Mouse (Mus musculus) limb, embryonic 12.5 days (tissue): Measurements from ENCODE around the gene Mipol1. TPM values are rescaled to one million over a fixed set of nuclear protein-coding genes. Genes with fewer than 3 reads are reported as not detected.
A peak's percentile ranks its signal among the peaks of the same experiment; 100 is the strongest.

ENCODE experiments used
- ATAC-seq: fragments of 200-750 bp; cut with Nextera tagmentation; 2 replicates; pipeline ENCODE4 v1.8.0; 2017; ENCODE audit warnings: low read depth, moderate TSS enrichment; ENCODE audit not compliant: insufficient number of reproducible peaks, insufficient read depth, low FRiP score, low TSS enrichment
- H3K27ac ChIP-seq: fragments of 300-500 bp; sonication (generic); 2 replicates; pipeline ENCODE4 v1.5.1; 2016; ENCODE audit warnings: mild to moderate bottlenecking, moderate library complexity
- H3K27me3 ChIP-seq: fragments of 300-500 bp; sonication (generic); 2 replicates; pipeline ENCODE4 v1.6.1; 2016; ENCODE audit warnings: mild to moderate bottlenecking, moderate library complexity
- H3K36me3 ChIP-seq: fragments of 300-500 bp; sonication (generic); 2 replicates; pipeline ENCODE4 v1.6.1; 2016; ENCODE audit warnings: mild to moderate bottlenecking, moderate library complexity
- H3K4me1 ChIP-seq: fragments of 300-500 bp; sonication (generic); replicated peaks from 2 replicates; pipeline ENCODE4 v1.6.1; 2016
- H3K4me2 ChIP-seq: fragments of 300-500 bp; sonication (generic); 2 replicates; pipeline ENCODE4 v1.6.1; 2016; ENCODE audit warnings: mild to moderate bottlenecking, moderate library complexity
- H3K4me3 ChIP-seq: fragments of 300-500 bp; sonication (generic); replicated peaks from 2 replicates; pipeline ENCODE4 v1.5.1; 2016; ENCODE audit warnings: mild to moderate bottlenecking
- H3K9ac ChIP-seq: fragments of 300-500 bp; sonication (generic); replicated peaks from 2 replicates; pipeline ENCODE4 v1.6.1; 2016; ENCODE audit warnings: mild to moderate bottlenecking, moderate library complexity
- H3K9me3 ChIP-seq: fragments of 300-500 bp; sonication (generic); 2 replicates; pipeline ENCODE4 v1.6.1; 2016; ENCODE audit warnings: mild to moderate bottlenecking, moderate library complexity
- WGBS: fragments of 180-500 bp; shearing (Covaris S2); methylation state at CpG from one replicate; pipeline ENCODE4 v1.1.7; 2016; 5-methylcytosine and 5-hydroxymethylcytosine counted together
- polyA plus RNA-seq: library from polyadenylated mRNA; unstranded; fragments of >200 nt; fragmentation: Nextera tagmentation; extraction: Ambion mirVana; gene quantifications from 2 replicates; pipeline ENCODE4 v1.2.1, GENCODE M21; 2016

Mipol1 gene
- polyA plus RNA-seq, 1 experiment from 2014 or later, result 8.9 TPM

DNA sequence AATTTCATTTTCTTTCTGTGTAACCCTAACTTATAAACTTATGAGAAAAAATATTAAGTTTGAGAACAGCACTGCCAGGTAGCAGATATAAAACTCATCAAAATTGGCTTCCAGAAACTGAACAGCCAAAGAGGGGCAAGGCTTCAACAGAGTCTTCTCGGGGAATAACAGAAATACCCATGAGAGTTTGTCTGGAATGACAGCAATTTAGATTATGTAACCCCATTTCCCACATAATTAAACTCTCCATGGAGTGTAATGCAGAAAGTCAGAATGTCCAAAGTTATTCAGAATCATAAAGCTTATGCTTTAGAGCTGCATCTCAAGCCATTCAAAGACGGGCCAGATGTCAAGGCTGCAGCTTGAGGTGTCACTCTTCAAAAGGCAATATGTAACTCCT is 251.6 kb downstream of the Mipol1 start:
- Histone ChIP-seq H3K9me3 (no peaks in the 10 kb centered on the region), H3K4me1 (no peaks in the 10 kb centered on the region), H3K4me2 (no peak overlapping the region), H3K36me3 (no peaks in the 10 kb centered on the region), H3K4me3 (no peak overlapping the region), H3K27me3 (no peaks in the 10 kb centered on the region), H3K9ac (no peak overlapping the region), H3K27ac (no peak overlapping the region)
- 79% methylated on average over 2 of the region's 2 CpGs for WGBS
- no peak for ATAC-seq

DNA sequence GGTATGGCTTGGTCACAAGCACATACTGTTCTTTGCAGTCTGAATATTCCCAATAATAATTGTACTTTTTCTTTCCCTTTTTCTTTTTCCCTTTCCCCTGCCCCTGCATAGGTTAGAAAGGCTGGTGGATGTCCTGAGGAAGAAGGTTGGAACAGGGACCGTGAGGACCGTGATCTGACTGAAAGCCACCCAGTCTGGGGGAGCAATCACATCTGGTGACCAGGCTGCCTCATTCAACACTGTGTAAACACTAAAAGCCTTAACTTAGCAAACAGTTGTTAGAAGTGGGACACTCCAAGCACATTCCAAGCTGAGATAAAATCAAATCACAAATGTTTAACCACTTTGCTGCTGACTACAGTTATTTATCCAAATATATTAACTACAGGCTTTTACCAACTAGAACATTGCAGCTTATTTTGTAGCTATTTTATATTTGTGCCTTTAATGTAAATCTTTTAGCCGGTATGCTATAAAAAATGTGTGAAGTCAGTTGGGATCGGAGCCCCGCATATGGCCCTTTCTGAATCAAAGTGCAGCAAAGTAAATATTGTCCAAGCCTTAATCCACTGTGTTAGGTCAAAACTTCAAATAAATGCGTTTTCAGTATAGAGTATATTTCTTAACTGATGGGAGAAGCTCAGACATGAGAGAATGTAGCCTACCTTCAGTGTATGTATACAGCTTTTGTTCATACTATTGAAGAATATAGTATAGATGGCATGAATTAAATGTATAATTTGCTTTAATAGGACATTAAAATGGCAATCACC is 266.3 kb downstream of the Mipol1 start:
- H3K9me3 ChIP-seq, result no peaks in the 10 kb centered on the region
- no peak overlapping the region for H3K4me3 ChIP-seq
- 0 out of 2 replicates have a peak overlapping the region, but pooled peaks have one; percentile 59 for H3K27ac ChIP-seq
- H3K9ac ChIP-seq, result no peak overlapping the region
- no peaks in the 10 kb centered on the region for H3K4me1 ChIP-seq
- no peak for ATAC-seq
- H3K27me3 ChIP-seq, result no peaks in the 10 kb centered on the region
- 42% methylated on average over 6 of the region's 6 CpGs for WGBS
- no peak overlapping the region for H3K4me2 ChIP-seq
- H3K36me3 ChIP-seq, result no peaks in the 10 kb centered on the region

DNA sequence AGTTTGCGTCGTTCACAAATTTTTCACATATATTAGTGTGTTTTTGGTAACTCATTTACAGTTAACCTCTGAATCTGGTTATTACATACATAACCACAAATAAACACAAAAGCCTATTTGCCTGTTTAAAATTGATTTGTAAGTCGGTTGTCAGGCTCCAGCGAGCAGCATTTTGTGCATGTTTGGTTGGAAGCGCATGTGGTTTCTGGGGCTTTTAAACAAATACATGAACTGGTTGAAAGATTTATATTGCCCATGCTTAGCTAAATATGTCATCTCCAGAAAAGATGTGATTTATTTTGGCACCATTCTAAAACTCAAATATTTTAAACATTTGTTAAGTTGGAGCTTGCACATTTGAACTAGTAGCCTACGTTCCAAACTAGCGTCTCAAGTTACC is 270.0 kb downstream of the Mipol1 start:
- Histone ChIP-seq H3K9ac (no peak overlapping the region), H3K9me3 (no peaks in the 10 kb centered on the region), H3K4me3 (no peak overlapping the region), H3K4me1 (no peaks in the 10 kb centered on the region), H3K4me2 (no peak overlapping the region), H3K36me3 (no peaks in the 10 kb centered on the region), H3K27ac (no peak overlapping the region), H3K27me3 (no peaks in the 10 kb centered on the region)
- 76% methylated on average over 7 of the region's 7 CpGs for WGBS
- no peak for ATAC-seq

DNA sequence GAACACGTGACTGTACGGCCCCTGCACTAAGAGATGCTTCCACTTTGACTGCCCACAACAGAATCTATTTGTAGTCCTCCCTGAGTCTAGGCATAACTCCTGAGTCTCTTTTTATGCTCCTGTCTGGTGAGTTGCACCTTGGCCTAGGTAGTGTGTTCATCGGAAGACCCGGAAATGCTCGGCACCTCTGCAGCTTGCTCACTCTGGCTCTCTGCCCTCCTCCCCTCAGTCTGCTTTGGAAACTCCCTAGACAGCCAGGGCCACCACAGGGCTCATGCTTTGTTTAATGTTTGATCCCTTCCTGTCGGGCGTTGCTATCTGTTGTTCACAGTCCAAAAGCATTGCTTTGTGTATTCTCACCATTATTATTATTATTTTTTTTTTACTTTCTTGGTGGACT is 275.1 kb downstream of the Mipol1 start:
- Histone ChIP-seq H3K9me3 (no peaks in the 10 kb centered on the region), H3K36me3 (no peaks in the 10 kb centered on the region), H3K4me3 (no peak overlapping the region), H3K27ac (no peak overlapping the region), H3K27me3 (no peaks in the 10 kb centered on the region), H3K4me1 (peaks cover 8% of the 10 kb centered on the region; the same call in 1 of the 2 replicates), H3K9ac (no peak overlapping the region), H3K4me2 (no peak overlapping the region)
- WGBS, result 82% methylated on average over 7 of the region's 7 CpGs
- no peak for ATAC-seq

DNA sequence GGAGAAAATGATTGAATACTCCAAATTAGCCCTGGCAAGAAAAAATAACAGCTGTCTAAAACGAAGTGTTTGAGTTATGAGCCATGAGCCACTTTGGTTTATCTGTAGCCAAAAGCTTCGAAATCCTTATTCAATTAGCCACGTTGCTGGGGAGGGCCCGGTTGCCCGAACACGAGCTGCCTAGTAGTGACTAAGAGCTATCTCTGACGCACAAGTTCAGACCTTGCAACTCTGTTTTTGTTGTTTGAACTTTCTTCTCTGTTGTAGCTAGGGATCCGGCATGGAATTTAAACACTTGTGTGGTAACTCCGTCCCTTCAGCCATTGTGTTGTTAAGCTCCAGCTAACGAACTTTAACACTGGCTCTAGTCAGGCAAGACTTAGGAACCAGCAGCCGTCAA is 278.7 kb downstream of the Mipol1 start:
- peaks cover 14% of the 10 kb centered on the region for H3K4me1 ChIP-seq
- WGBS, result 58% methylated on average over 11 of the region's 11 CpGs
- H3K9ac ChIP-seq, result no peak overlapping the region
- H3K27ac ChIP-seq, result no peak overlapping the region
- H3K4me3 ChIP-seq, result no peak overlapping the region
- H3K27me3 ChIP-seq, result no peaks in the 10 kb centered on the region
- H3K36me3 ChIP-seq, result no peaks in the 10 kb centered on the region
- ATAC-seq, result no peak
- H3K9me3 ChIP-seq, result no peaks in the 10 kb centered on the region
- no peak overlapping the region for H3K4me2 ChIP-seq

DNA sequence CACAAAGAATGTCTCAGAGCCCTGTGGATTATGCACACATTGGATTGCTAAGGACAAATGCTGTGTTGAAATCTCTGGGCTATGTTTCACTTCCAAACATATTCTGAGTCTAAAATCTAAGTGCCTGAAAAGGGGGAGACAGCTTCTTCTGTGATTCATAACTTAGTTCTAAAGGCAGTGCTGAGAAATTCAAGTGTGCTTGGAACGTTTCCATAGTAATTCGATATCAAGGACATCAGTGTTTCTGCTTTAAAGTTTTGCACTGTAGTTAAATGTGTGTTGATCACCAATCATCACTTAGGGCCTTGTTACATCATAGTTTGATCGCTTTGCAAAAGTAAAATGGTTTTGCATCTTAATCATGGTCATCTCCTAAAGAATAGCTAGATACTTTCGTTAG is 279.5 kb downstream of the Mipol1 start:
- no peaks in the 10 kb centered on the region for H3K36me3 ChIP-seq
- H3K27me3 ChIP-seq, result no peaks in the 10 kb centered on the region
- WGBS, result 67% methylated on average over 4 of the region's 4 CpGs
- H3K27ac ChIP-seq, result 0 out of 2 replicates have a peak overlapping the region, but pooled peaks have one; percentile 20
- peaks cover 14% of the 10 kb centered on the region for H3K4me1 ChIP-seq
- H3K9ac ChIP-seq, result no peak overlapping the region
- no peaks in the 10 kb centered on the region for H3K9me3 ChIP-seq
- no peak overlapping the region for H3K4me3 ChIP-seq
- H3K4me2 ChIP-seq, result no peak overlapping the region
- no peak for ATAC-seq

DNA sequence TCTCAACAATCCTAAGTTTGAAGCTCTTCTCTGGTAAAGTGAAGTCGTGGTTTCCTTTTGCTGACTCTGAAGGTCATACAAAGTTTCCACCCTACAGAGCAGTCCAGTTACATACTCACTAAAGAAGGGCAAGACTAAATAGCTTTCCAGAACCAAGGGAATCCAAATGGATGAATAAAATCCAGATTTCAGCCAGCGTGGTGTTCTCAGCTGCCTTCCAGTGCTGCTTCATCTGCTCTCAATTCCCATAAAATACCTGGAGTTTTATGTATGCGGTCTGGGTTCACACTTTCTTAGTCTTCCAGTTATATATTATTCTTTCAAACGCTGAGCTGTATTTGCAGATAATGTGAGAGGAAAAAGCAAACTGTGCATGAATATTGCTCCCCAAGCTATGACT is 280.9 kb downstream of the Mipol1 start:
- ATAC-seq, result no peak
- no peak overlapping the region for H3K9ac ChIP-seq

DNA sequence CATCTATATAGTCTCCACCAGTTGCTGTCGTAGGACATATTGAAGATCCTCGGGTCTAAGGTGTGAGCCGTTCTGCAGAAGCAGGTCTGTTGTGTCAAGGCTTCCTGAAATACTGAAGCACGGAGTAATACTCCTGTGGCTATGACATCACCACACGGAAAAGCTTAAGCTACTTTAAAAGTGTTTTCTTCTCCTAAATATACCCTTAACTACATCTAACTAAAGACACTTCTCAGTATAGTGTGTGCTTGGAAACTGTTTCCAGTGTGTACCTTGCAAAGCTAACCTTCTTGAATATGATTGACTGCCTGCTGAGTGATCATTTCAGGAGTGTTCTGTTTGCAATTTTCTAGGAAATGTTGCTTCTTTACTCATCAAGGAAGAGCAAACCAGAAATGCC is 281.3 kb downstream of the Mipol1 start:
- H3K9me3 ChIP-seq, result no peaks in the 10 kb centered on the region
- no peak overlapping the region for H3K4me2 ChIP-seq
- H3K9ac ChIP-seq, result no peak overlapping the region
- ATAC-seq, result no peak
- H3K27me3 ChIP-seq, result no peaks in the 10 kb centered on the region
- no peak overlapping the region for H3K27ac ChIP-seq
- 79% methylated on average over 5 of the region's 5 CpGs for WGBS
- H3K4me1 ChIP-seq, result peaks cover 14% of the 10 kb centered on the region
- H3K4me3 ChIP-seq, result no peak overlapping the region
- H3K36me3 ChIP-seq, result no peaks in the 10 kb centered on the region

More for the DNA sequence above, 280.9 kb downstream of the Mipol1 start:
- no peaks in the 10 kb centered on the region for H3K36me3 ChIP-seq
- WGBS, result 55% methylated on average over 4 of the region's 4 CpGs
- no peaks in the 10 kb centered on the region for H3K27me3 ChIP-seq
- H3K4me1 ChIP-seq, result peaks cover 14% of the 10 kb centered on the region
- no peak overlapping the region for H3K4me3 ChIP-seq
- no peak overlapping the region for H3K27ac ChIP-seq
- H3K4me2 ChIP-seq, result no peak overlapping the region
- no peaks in the 10 kb centered on the region for H3K9me3 ChIP-seq

DNA sequence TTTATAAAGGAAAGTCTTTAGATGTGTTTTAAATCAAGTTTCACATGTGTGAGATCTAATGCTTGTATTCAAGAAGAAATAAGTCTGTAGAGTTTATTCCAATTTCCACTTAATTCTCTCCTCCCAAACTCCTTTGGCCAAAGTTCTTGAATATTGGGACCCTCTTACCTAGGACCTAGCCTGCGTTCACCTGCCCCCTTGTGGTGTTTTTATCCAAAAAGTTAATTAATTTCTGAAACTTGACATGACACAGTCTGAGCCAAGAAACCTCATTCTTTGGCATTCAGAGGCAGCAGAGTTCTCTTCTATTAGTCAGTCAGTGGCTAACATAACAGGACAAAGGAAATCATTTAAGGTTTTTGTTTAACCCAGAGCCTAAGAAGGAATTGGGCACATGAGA is 284.3 kb downstream of the Mipol1 start:
- H3K36me3 ChIP-seq, result no peaks in the 10 kb centered on the region
- 65% methylated on average over 1 of the region's 1 CpGs for WGBS
- H3K4me3 ChIP-seq, result no peak overlapping the region
- H3K27ac ChIP-seq, result no peak overlapping the region
- H3K9ac ChIP-seq, result no peak overlapping the region
- no peaks in the 10 kb centered on the region for H3K9me3 ChIP-seq
- no peak overlapping the region for H3K4me2 ChIP-seq
- no peaks in the 10 kb centered on the region for H3K27me3 ChIP-seq
- peaks cover 9% of the 10 kb centered on the region for H3K4me1 ChIP-seq
- no peak for ATAC-seq

DNA sequence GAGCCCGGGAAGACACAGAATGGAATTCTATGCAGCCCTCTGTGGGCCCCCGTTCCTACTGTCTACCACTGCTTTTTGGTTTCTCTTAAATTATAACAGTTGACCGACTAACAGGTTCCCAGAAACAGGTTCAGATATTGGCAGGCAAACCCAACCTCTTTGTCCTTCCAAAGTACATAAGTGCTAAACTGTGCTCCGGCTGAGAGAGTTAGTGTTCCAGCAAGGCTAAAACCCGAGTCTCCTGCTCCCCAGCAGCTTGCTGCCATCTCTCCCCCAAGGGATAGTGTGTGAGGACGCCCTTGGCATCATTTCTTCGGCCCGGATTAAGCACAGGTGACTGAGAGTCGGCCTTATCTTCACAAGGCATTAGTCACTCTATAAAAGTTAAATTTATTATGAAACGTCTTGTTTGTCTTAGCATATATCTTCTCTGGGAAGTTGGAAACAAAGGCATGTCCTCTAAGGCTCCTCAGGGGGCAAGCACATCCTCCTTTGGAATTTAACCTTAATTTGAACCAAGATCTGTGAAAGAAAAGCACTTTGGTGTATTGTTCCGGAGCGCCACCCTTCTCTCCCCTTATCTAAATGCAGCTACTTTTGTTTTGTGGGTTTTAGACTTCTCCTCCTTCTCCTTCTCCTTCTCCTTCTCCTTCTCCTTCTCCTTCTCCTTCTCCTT is 285.6 kb downstream of the Mipol1 start:
- Histone ChIP-seq H3K27ac (no peak overlapping the region), H3K4me1 (peaks cover 3% of the 10 kb centered on the region; the same call in 1 of the 2 replicates), H3K9ac (no peak overlapping the region), H3K4me3 (no peak overlapping the region), H3K4me2 (no peak overlapping the region), H3K27me3 (no peaks in the 10 kb centered on the region), H3K36me3 (no peaks in the 10 kb centered on the region), H3K9me3 (no peaks in the 10 kb centered on the region)
- no peak for ATAC-seq
- 61% methylated on average over 12 of the region's 12 CpGs for WGBS

DNA sequence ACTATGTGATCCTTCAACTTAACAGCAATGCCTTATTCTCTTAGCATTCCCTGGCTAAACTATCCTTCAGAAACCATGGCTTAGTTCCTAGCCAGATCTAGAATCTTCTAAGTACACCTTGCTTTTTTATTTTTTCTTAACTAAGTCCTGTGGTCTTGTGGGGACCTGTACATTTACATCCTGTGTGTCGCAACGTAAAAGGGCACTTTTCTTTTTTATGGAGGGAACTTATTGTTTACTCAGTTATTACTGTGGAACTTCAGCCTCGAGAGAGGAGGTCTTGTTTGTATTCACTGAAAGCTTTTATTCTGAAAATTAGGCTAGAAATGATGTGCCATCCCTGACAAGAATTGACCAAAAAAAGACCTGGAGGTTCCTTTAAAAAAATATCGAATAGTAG is 298.1 kb downstream of the Mipol1 start:
- Histone ChIP-seq H3K9me3 (no peaks in the 10 kb centered on the region), H3K9ac (no peak overlapping the region), H3K36me3 (no peaks in the 10 kb centered on the region), H3K4me1 (peaks cover 7% of the 10 kb centered on the region), H3K4me2 (no peak overlapping the region), H3K4me3 (no peak overlapping the region), H3K27ac (no peak overlapping the region), H3K27me3 (peaks cover 27% of the 10 kb centered on the region)
- ATAC-seq, result no peak
- WGBS, result 71% methylated on average over 4 of the region's 4 CpGs
